Mouse (Mus musculus) layer of hippocampus, adult 8-10 months (tissue): ENCODE data around the gene Ano10. TPM values are rescaled to one million over a fixed set of nuclear protein-coding genes. Genes with fewer than 3 reads are reported as not detected.

ENCODE experiments used
- DNase-seq, 2 experiments: peaks; one replicate each; pipeline ENCODE4 v3.0.0; 2022; ENCODE audit warnings: low spot score in 2 of 2
- total RNA-seq, 4 experiments: library from RNA; stranded (reverse); gene quantifications; 2 replicates each; pipeline ENCODE4 v1.2.4; 2022

The Ano10 gene
- total RNA-seq, 4 experiments from 2014 or later: 20.0 to 29.5 (median 24.4) TPM

GRCm38 (mm10) chr9:122293865-122294241, 370 bp downstream of the Ano10 start:
- no peak for DNase-seq

GRCm38 (mm10) chr9:122290192-122290591, 4.0 kb downstream of the Ano10 start:
- DNase-seq: no peak

DNA sequence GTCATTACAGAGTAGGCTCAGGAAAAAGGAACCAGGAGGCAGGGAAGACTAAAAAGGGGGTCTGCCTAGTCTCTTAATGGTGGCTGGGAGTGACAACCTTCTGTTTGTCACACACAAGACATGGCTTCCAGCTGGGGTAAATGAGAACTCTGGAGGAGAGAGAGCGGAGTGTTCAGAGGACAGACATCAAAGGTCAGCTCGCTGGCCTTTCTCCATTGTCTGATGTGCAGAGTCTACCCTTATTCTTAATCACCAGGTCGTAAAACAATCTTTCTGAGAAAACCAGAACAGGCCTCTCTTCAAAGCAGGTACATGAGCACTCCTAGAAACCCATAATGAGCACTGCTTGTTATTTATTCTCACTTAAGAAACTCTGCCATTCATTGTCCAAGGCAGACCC, 5.8 kb downstream of the Ano10 start:
- no peak for DNase-seq

- DNase-seq: no peak
Measured at GRCm38 (mm10) chr9:122287526-122287925, 6.7 kb downstream of the Ano10 start.

DNA sequence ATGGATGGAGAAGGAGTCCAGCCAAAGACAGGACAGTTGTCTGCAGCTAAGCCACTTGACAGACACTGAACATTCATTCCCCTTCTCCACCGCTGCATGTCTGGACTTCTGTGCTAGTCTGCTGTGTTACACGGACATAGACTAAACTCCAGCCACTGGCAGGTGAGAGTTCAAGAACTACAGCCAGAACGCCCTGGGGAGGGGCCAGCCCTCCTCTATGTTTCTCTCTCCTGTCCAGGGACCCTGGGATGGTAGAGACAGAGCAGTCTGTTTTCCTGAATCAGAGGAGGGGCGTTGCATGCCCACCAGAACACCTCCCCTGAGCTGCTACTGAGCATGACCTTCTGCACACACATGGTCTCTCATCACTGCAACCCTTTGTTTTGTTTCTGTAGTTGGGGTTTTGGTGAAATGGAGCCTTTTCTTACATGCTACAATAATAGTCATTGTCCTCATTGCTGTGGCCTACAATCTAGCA, 8.4 kb downstream of the Ano10 start:
- DNase-seq: no peak

- DNase-seq: no peak
Measured at GRCm38 (mm10) chr9:122285146-122285832, 8.9 kb downstream of the Ano10 start.

GRCm38 (mm10) chr9:122284696-122285095, 9.5 kb downstream of the Ano10 start:
- no peak for DNase-seq

DNA sequence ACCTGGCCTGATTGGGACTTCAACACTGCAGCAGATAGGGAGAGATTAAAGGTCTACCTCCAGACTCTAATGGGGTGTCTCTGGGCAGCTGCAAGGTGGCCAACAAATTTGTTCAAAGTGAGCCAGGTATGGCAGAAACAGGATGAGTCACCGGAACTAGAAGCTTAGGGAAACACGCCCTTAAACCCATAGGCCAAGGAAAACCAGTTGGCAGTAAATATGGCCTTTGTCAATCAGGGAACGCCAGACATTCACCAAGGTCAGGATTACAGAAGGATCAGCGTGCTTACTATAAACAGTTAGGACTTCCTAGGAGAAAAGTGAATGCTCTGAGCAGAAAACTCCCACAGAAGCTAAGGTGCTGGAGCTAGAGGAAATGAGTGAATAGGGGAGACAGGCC, 13.2 kb downstream of the Ano10 start:
- DNase-seq: no peak

DNA sequence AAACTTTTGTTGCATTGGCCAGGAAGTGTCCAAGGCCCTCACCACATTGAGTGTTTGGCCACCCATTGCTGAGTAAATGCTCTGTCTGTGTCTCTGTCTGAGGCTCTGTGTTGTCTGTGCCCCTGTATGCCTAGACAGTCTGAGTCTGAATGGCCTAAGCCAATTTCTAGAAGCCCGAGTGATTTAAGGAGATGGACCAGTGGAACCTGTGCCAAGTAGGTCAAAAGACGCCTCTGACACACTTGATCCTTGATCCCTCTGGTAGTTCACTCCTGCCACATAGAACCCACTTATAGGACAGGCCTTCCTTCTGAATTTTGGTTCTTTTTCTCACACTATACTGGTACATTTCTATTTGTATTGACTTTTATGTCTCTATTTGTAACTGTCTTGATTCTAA, 17.6 kb downstream of the Ano10 start:
- no peak for DNase-seq

- no peak for DNase-seq
Measured at GRCm38 (mm10) chr9:122276134-122276533, 18.1 kb downstream of the Ano10 start.

DNA sequence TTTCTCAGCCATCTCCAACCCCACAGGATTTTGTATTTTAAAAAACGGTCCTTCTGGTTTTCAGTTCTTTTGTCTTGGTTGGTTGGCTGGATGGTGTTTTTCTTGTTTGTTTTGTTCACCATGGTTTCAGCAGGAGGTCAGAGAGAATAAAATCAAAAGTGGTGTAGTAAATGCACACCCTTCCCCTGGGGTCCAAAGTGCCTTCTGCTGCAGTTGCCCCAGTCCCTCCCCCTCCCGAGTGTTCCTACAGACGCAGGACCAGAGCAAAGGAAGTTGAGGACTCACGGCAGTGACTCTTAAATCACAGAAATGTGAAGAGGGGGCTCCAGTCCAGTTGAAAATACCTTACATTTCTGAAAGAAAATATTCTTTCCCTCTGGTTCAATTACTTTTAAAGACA, 19.9 kb downstream of the Ano10 start:
- no peak for DNase-seq

DNA sequence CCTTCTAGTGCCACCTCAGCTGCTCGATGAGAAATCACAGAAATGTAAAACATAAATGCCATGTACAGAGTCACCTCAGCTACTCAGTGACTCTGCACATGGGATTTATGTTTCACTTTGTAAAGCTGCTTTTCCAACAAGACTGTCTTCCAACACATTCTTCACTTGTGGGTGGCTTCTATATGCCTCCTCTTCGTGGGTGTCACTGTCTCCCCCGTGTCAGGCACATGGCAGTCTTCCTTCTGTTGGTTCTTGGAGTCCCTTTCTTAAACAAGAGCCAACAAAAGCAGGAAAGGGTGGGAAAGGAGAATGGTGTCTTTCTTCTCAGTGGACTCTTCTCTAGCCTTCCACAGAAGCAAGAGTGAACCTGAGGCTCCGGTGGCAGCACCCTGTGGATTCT, 20.3 kb downstream of the Ano10 start:
- no peak for DNase-seq

- no peak for DNase-seq
Measured at GRCm38 (mm10) chr9:122271866-122272265, 22.4 kb downstream of the Ano10 start.

DNA sequence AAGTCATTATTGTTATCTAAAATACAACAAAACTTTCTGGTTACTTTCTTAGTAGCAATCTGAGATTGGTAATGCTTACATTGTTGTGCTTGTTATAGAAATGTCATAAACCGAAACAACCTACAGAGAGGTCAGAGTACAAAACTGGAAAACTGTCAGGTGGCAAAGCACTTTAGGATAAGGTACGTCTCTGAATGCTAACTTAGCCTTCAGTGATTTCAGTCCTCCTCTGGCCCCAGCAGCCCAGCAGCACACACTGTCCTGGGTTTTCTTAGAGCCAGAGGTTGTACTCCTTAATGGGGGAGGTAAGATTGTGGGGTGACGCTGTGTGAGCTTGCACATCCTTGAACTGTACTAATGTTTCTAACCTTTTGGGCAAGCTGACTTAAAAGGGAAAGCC, 22.9 kb downstream of the Ano10 start:
- DNase-seq: no peak

- DNase-seq: no peak
Measured at GRCm38 (mm10) chr9:122270913-122271312, 23.3 kb downstream of the Ano10 start.

GRCm38 (mm10) chr9:122269256-122270041, 24.8 kb downstream of the Ano10 start:
- DNase-seq: no peak

DNA sequence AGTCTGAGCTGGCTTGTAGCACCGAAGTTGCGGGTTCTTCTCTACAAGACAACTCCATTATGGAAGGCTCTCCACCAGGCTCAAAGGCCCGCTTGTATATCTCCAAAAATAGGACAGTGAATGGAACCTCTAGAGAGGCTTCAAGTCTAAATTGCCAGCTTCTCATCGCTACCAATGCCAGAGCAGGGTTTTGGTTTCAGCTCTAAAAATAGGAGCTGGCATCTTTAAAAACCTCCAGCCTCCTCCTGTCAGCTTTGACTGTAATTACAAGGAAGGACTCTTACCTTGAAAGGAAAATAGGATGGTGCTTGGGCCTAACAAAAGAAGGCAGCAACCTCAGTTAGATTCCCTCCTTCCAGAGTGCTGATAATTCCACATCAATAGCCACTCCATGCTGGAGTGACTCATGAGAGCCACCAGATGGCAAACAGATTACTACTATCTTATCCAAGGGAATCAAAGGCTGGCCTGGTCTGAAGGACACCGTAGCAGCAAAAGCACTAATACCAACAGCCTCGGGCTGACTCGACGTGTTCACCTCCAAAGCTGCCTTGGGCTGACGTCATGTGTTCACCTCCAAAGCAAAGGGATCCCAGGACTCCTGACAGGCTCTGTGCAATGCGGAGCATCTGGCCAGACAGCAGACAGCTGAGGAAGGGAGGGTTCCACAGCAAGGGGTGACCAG, 28.6 kb downstream of the Ano10 start:
- DNase-seq: no peak

- no peak for DNase-seq
Measured at GRCm38 (mm10) chr9:122263140-122263539, 31.1 kb downstream of the Ano10 start.

- no peak for DNase-seq
Measured at GRCm38 (mm10) chr9:122254386-122254785, 39.8 kb downstream of the Ano10 start.

- DNase-seq: no peak
Measured at GRCm38 (mm10) chr9:122252113-122252512, 42.1 kb downstream of the Ano10 start.

DNA sequence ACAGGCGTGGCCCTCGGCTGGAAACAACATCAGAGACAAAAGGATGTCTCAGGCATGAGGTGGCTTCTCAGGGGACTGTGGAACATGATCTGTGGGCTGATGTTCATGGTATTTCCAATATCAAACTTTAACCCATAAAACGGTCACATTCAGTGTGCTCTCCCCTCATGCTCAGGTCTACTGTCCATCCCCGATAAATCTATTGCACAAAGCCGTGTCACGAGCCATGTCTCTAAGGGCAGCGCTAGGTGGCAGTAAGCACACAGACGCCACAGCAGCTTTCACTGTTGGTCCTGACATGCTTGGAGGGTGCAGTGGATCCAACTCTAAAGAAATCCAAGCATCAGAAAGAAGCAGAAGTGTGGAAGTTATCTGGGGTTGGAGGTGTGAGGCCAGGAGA, 46.1 kb downstream of the Ano10 start:
- DNase-seq: no peak

DNA sequence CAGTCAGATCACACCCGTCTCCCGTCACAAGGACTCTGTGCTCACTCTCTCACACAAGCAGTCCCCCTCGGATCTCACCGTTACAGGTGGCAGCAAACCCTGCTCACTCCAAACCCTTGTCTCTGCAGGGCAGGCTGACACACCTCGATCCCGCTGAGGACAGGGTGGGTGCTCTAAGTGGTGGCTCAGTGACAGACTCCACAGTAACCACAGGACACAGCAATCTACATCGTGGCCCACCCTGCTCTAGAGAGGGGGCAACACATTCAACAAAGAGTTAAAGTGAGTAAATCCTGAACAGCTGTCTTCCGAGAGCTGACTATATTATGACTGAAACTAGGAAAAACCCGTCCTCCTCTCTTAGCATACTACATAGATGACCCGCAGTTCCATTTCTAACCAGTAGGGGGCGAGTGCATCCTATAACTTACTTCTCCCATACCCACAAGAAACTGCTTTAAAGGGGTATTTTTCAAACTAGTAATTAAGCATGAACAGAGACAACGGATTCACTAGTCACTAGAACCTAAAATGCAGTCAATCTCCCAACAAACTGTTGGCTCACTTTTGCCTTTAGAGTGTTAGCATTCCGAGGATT, 46.7 kb downstream of the Ano10 start:
- peak; percentile 54 to 88 for DNase-seq
